47 mouse cellular contexts compared by ENCODE assay signal in the genomic region with DNA sequence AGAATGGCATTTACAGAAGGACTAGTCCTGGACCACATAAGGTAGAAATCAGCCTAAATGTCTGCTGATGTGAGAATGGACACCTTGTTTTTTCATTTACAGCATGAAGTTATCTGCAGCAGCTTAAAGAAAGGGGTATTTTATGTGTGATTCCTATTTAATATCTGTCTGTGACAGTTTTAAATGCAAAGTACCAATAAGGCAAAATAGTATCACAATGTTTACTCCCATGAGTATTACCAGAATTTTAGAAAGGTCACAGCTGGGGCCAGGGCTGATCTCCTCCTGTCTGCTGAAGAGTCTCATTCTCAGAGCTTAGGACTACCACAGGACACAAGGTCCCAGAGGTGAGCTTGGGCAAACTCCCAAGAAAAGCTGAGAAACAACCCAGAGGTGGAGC. TPM values are rescaled to one million over a fixed set of nuclear protein-coding genes. Genes with fewer than 3 reads are reported as not detected.
"Had no signal": no experiment of that assay in that cellular context is flagged by ENCODE, and none has a peak within 500 bp of the region (broad histone marks: within the 10 kb centered on the region; RNA-seq: fewer than 3 reads in every experiment).

TSS of gene Olfr1350 (plus strand) at position 301 of the 400 bp plus-strand sequence.

- H3K4me1 ChIP-seq: limb, embryonic 10.5 days; limb, embryonic 12.5 days; limb, embryonic 13.5 days; limb, embryonic 15.5 days; liver, embryonic 12.5 days; liver, embryonic 13.5 days; liver, embryonic 15.5 days; lung, embryonic 15.5 days; megakaryocyte, embryonic 14.5 days; midbrain, embryonic 10.5 days; midbrain, embryonic 12.5 days; midbrain, embryonic 13.5 days; midbrain, embryonic 15.5 days; neural tube, embryonic 12.5 days had no signal

- H3K27ac ChIP-seq: limb, embryonic 10.5 days; limb, embryonic 12.5 days; limb, embryonic 13.5 days; limb, embryonic 15.5 days; liver, embryonic 12.5 days; liver, embryonic 13.5 days; liver, embryonic 14.5 days; liver, embryonic 15.5 days; lung, embryonic 15.5 days; macrophage; midbrain, embryonic 10.5 days; midbrain, embryonic 12.5 days; midbrain, embryonic 13.5 days; midbrain, embryonic 15.5 days; neural tube, embryonic 12.5 days had no signal

- H3K27me3 ChIP-seq: limb, embryonic 12.5 days; limb, embryonic 13.5 days; limb, embryonic 15.5 days; liver, embryonic 12.5 days; liver, embryonic 13.5 days; liver, embryonic 15.5 days; lung, embryonic 15.5 days; megakaryocyte, embryonic 14.5 days; midbrain, embryonic 12.5 days; midbrain, embryonic 13.5 days; midbrain, embryonic 15.5 days; neural tube, embryonic 12.5 days had no signal

- H3K9ac ChIP-seq: limb, embryonic 12.5 days; limb, embryonic 13.5 days; limb, embryonic 15.5 days; liver, embryonic 12.5 days; liver, embryonic 13.5 days; liver, embryonic 14.5 days; liver, embryonic 15.5 days; liver, postnatal 0 days; lung, embryonic 14.5 days; lung, embryonic 15.5 days; midbrain, embryonic 12.5 days; midbrain, embryonic 13.5 days; midbrain, embryonic 15.5 days; neural tube, embryonic 12.5 days had no signal

- ATAC-seq: liver, embryonic 12.5 days; liver, postnatal 0 days; lung, postnatal 0 days; midbrain, embryonic 13.5 days; midbrain, embryonic 15.5 days; midbrain, embryonic 16.5 days had no signal

- H3K9me3 ChIP-seq: limb, embryonic 15.5 days; liver, embryonic 13.5 days; liver, embryonic 15.5 days; lung, embryonic 15.5 days had no signal

- H3K4me3 ChIP-seq: limb, embryonic 10.5 days; limb, embryonic 12.5 days; limb, embryonic 13.5 days; limb, embryonic 15.5 days; liver, embryonic 12.5 days; liver, embryonic 13.5 days; liver, embryonic 15.5 days; lung, embryonic 15.5 days; megakaryocyte, embryonic 14.5 days; midbrain, embryonic 10.5 days; midbrain, embryonic 12.5 days; midbrain, embryonic 13.5 days; midbrain, embryonic 15.5 days; myocyte; neural tube, embryonic 12.5 days had no signal

- H3K4me2 ChIP-seq: limb, embryonic 12.5 days; limb, embryonic 13.5 days; limb, embryonic 15.5 days; liver, embryonic 11.5 days; liver, embryonic 12.5 days; liver, embryonic 13.5 days; liver, embryonic 15.5 days; lung, embryonic 14.5 days; lung, embryonic 15.5 days; midbrain, embryonic 11.5 days; midbrain, embryonic 12.5 days; midbrain, embryonic 13.5 days; midbrain, embryonic 15.5 days; neural tube, embryonic 12.5 days had no signal

- DNase-seq: left cerebral cortex, postnatal 4 days; liver; liver, embryonic 13.5 days; liver, postnatal 0 days; lung, adult 18-20 months; lung, adult 2 months; lung, embryonic 14.5 days; lung, postnatal 10 days; lung, postnatal 14 days; lung, postnatal 36 days; lung, postnatal 4 days; midbrain, embryonic 14.5 days had no signal

- H3K36me3 ChIP-seq: limb, embryonic 10.5 days; limb, embryonic 12.5 days; limb, embryonic 13.5 days; limb, embryonic 15.5 days; liver, embryonic 12.5 days; liver, embryonic 13.5 days; liver, embryonic 15.5 days; lung, embryonic 15.5 days; midbrain, embryonic 10.5 days; midbrain, embryonic 12.5 days; midbrain, embryonic 13.5 days; midbrain, embryonic 15.5 days; neural tube, embryonic 12.5 days had no signal

RNA-seq across cellular contexts. Expression of gene Olfr1350, which starts in this region (rescaled TPM):
- total RNA-seq: left cerebral cortex, postnatal 10 days; left cerebral cortex, postnatal 14 days; left cerebral cortex, postnatal 25 days; left cerebral cortex, postnatal 36 days; left cerebral cortex, postnatal 4 days; liver, adult 2 months; megakaryocyte progenitor cell, adult 5-6 weeks; megakaryocyte, adult 5-6 weeks; megakaryocyte-erythroid progenitor cell, adult 5-6 weeks; midbrain, postnatal 0 days; monocyte, adult 5-6 weeks had no signal
- polyA plus RNA-seq: limb, embryonic 10.5 days; limb, embryonic 11.5 days; limb, embryonic 12.5 days; limb, embryonic 13.5 days; limb, embryonic 14.5 days; limb, embryonic 15.5 days; liver, adult 2 months; liver, embryonic 11.5 days; liver, embryonic 12.5 days; liver, embryonic 13.5 days; liver, embryonic 14.5 days; liver, embryonic 15.5 days; liver, embryonic 16.5 days; liver, postnatal 0 days; lung, adult 2 months; lung, embryonic 14.5 days; lung, embryonic 15.5 days; lung, embryonic 16.5 days; lung, postnatal 0 days; macrophage; midbrain, embryonic 10.5 days; midbrain, embryonic 11.5 days; midbrain, embryonic 12.5 days; midbrain, embryonic 13.5 days; midbrain, embryonic 14.5 days; midbrain, embryonic 15.5 days; midbrain, embryonic 16.5 days; midbrain, postnatal 0 days; myocyte; neural tube, embryonic 11.5 days; neural tube, embryonic 12.5 days had no signal
